Mouse (Mus musculus) hindbrain, embryonic 13.5 days (tissue): Measurements from ENCODE around the gene Gfod1. TPM values are rescaled to one million over a fixed set of nuclear protein-coding genes. Genes with fewer than 3 reads are reported as not detected.

Experiments used
- ATAC-seq: fragments of 200-750 bp; cut with Nextera tagmentation; 2 replicates; pipeline ENCODE4 v1.8.0; 2017; ENCODE audit warnings: moderate TSS enrichment; ENCODE audit not compliant: low FRiP score
- H3K27ac ChIP-seq: fragments of 300-500 bp; sonication (generic); 2 replicates; pipeline ENCODE4 v1.5.1; 2015; ENCODE audit warnings: inconsistent platforms, mild to moderate bottlenecking, moderate library complexity
- H3K27me3 ChIP-seq: fragments of 300-500 bp; sonication (generic); 2 replicates; pipeline ENCODE4 v1.6.1; 2015; ENCODE audit warnings: mild to moderate bottlenecking, inconsistent platforms
- H3K36me3 ChIP-seq: fragments of 300-500 bp; sonication (generic); 2 replicates; pipeline ENCODE4 v1.6.1; 2015; ENCODE audit warnings: mild to moderate bottlenecking, inconsistent platforms
- H3K4me1 ChIP-seq: fragments of 300-500 bp; sonication (generic); replicated peaks from 2 replicates; pipeline ENCODE4 v1.6.1; 2015; ENCODE audit warnings: inconsistent platforms
- H3K4me2 ChIP-seq: fragments of 300-500 bp; sonication (generic); 2 replicates; pipeline ENCODE4 v1.6.1; 2015; ENCODE audit warnings: inconsistent platforms, mild to moderate bottlenecking, moderate library complexity
- H3K4me3 ChIP-seq: fragments of 300-500 bp; sonication (generic); 2 replicates; pipeline ENCODE4 v1.5.1; 2015; ENCODE audit warnings: mild to moderate bottlenecking, inconsistent platforms
- H3K9ac ChIP-seq: fragments of 300-500 bp; sonication (generic); 2 replicates; pipeline ENCODE4 v1.6.1; 2015; ENCODE audit warnings: mild to moderate bottlenecking, inconsistent platforms
- H3K9me3 ChIP-seq: fragments of 300-500 bp; sonication (generic); 2 replicates; pipeline ENCODE4 v1.6.1; 2016; ENCODE audit warnings: inconsistent platforms
- WGBS: fragments of 180-500 bp; shearing (Covaris S2); methylation state at CpG from one replicate; pipeline ENCODE4 v1.1.7; 2015; 5-methylcytosine and 5-hydroxymethylcytosine counted together
- polyA plus RNA-seq: library from polyadenylated mRNA; unstranded; fragments of >200 nt; fragmentation: Nextera tagmentation; extraction: Ambion mirVana; gene quantifications from 2 replicates; pipeline ENCODE4 v1.2.1, GENCODE M21; 2015

Gfod1 gene
- polyA plus RNA-seq, 1 experiment from 2014 or later, result 2.2 TPM

DNA sequence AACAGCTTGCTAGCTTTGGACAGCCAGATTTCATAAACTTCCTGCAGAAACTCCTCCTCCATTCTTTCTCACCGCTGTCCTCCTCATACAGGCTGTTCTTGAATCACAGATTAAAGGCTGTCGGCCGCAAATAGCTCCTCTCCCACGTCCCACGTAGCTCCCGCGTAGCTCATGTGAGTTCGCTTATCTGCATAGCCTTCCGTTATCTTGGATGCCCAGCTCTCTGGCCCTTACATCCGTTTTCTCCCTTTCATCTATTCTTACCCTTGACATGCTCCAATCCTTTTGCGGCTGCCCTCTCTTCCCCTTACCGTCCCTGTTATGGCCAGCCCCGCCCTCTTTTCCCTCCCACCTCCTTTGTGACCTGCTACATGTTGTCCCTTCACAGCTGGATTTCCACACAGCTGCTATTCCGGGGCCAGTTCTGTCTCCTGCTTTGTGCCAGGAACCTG, 112.2 kb downstream of the Gfod1 start:
- no peak for ATAC-seq
- no peaks in the 10 kb centered on the region for H3K36me3 ChIP-seq
- H3K9me3 ChIP-seq, result no peaks in the 10 kb centered on the region
- 0 out of 2 replicates have a peak overlapping the region, but pooled peaks have one; percentile 19 for H3K9ac ChIP-seq
- H3K4me1 ChIP-seq, result peaks cover 6% of the 10 kb centered on the region
- no peak overlapping the region for H3K4me3 ChIP-seq
- WGBS, result 12% methylated on average over 14 of the region's 14 CpGs
- 0 out of 2 replicates have a peak, but pooled peaks cover 4% of the 10 kb centered on the region for H3K27me3 ChIP-seq
- peak overlapping the region; percentile 37 for H3K4me2 ChIP-seq
- no peak overlapping the region for H3K27ac ChIP-seq

DNA sequence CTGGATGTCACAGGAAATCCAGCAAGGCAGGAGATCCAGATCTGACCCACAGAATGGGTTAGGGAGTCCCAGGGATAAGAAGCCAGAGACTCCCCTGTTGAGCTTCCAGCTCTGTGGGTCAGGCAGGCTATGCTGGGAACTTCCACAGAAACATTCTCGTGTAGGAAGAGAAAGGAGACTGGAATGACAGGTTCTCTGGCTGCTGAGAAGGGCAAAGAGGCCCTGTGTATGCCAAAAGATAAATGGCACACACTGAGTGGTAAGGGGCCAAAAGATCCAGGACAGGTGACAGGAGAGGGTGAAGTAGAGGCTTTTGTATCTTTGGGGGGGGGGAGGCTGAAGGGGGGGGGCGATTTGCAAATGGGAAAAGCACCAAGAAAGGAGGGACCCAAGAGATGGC, 112.7 kb downstream of the Gfod1 start:
- Histone ChIP-seq H3K27ac (no peak overlapping the region), H3K4me1 (peaks cover 6% of the 10 kb centered on the region), H3K9me3 (no peaks in the 10 kb centered on the region), H3K36me3 (no peaks in the 10 kb centered on the region), H3K27me3 (0 out of 2 replicates have a peak, but pooled peaks cover 4% of the 10 kb centered on the region), H3K9ac (no peak overlapping the region), H3K4me2 (no peak overlapping the region), H3K4me3 (no peak overlapping the region)
- 17% methylated on average over 2 of the region's 2 CpGs for WGBS
- no peak for ATAC-seq

DNA sequence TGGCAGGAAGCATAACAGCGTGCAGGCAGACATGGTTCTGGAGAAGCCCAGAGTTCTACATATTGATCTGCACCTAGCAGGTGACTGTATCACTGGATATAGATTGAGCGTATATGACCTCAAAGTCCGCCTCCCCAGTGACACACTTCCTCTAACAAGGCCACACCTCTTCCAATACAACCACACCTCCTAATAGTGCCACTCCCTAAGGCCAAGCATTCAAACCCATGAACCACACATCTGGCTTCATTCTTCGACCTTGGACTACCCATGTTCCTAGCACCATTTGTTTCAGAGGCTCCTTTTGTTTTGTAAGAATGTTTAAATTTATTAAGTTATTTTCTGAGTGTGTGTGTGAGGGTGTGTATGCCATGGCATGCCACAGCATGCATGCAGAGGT, 116.2 kb downstream of the Gfod1 start:
- no peak for ATAC-seq
- H3K4me2 ChIP-seq, result no peak overlapping the region
- H3K36me3 ChIP-seq, result no peaks in the 10 kb centered on the region
- H3K9ac ChIP-seq, result no peak overlapping the region
- H3K4me1 ChIP-seq, result peaks cover 13% of the 10 kb centered on the region
- no peak overlapping the region for H3K27ac ChIP-seq
- no peaks in the 10 kb centered on the region for H3K9me3 ChIP-seq
- H3K27me3 ChIP-seq, result 0 out of 2 replicates have a peak, but pooled peaks cover 4% of the 10 kb centered on the region
- WGBS, result 96% methylated on average over 4 of the region's 4 CpGs
- H3K4me3 ChIP-seq, result no peak overlapping the region

DNA sequence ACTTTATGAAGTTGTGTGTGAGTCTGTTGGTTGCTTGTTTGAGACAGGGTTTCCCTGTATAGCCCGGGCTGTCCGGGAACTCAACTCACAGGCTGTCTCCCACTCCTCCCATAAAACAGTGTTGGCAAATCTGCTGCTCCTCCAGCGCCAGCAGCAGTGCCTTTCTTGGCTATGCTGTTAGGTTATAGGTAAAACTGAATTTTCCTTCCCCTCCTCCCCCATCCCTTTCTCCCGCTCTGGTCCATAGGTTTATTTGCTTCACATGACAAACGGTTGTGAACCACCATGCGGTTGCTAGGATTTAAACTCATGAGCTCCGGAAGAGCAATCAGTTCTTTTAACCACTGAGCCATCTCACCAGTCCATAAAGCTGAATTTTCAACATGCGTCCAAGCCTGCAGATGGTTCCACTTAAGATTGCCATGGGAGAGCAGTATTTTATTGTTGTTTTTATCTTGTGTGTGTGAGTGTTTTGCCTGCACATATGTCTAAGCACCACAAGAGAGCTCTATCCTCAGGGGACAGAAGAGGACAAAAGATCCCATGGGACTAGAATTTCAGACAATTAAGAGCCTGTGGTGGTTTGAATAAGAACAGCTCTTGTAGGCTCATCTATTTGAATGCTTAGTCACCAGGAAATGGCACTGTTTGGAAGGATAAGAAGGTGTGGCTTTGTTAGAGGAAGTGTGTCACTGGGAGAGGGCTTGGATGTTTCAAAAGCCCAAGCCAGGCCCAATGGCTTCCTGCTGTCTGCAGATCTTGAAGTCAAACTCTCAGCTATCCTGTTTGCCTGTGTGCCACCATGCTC, 120.5 kb downstream of the Gfod1 start:
- 63% methylated on average over 8 of the region's 8 CpGs for WGBS
- H3K27me3 ChIP-seq, result 0 out of 2 replicates have a peak, but pooled peaks cover 4% of the 10 kb centered on the region
- no peak overlapping the region for H3K27ac ChIP-seq
- peak overlapping the region; percentile 49 for H3K4me2 ChIP-seq
- H3K9ac ChIP-seq, result no peak overlapping the region
- H3K36me3 ChIP-seq, result no peaks in the 10 kb centered on the region
- ATAC-seq, result 0 out of 2 replicates have a peak, but pooled peaks have one; percentile 37
- H3K9me3 ChIP-seq, result no peaks in the 10 kb centered on the region
- peaks cover 14% of the 10 kb centered on the region; the same call in 1 of the 2 replicates for H3K4me1 ChIP-seq
- peak overlapping the region; percentile 23 for H3K4me3 ChIP-seq

DNA sequence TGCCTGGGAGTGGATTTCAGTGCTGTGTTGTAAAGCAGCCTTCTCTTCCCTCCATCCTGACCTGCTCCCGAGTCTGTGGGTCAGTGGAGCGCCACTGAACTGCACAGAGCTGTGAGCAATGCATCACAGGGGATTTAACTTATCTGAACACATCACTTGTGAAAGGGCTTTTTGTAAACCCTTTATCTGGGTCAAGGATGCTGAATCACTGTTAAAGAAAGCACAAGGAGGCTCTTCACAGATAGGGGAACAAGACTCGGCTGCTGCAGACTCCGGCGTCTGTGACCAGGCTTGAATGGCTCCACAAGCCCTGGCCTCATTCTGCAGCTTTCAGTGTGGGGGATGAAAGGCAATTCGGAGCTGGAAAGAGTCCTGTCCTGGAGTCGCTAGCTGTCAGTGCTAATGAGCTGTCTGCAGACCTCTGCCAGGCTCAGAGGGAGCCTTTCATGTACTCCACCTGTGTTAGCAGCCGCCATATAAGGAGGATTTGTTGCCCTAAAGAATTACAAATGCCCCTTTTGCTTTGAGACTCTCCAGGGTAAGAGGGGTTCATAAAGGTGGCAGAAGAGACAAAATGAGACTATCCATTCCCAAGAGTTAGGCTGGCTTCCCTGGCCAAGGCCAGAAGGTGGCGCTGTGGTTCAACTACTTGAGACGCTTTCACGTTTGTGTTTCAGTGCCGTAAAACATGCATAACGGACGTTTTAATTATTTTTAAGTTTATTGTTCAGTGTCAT, 121.3 kb downstream of the Gfod1 start:
- no peaks in the 10 kb centered on the region for H3K36me3 ChIP-seq
- WGBS, result 19% methylated on average over 14 of the region's 14 CpGs
- H3K27me3 ChIP-seq, result 0 out of 2 replicates have a peak, but pooled peaks cover 4% of the 10 kb centered on the region
- peak overlapping the region; percentile 9; the same call in 1 of the 2 replicates for H3K27ac ChIP-seq
- H3K4me2 ChIP-seq, result peak overlapping the region; percentile 49
- H3K4me3 ChIP-seq, result peak overlapping the region; percentile 23
- peak; percentile 50; the same call in 1 of the 2 replicates for ATAC-seq
- H3K9ac ChIP-seq, result peak overlapping the region; percentile 31; the same call in 1 of the 2 replicates
- no peaks in the 10 kb centered on the region for H3K9me3 ChIP-seq
- H3K4me1 ChIP-seq, result peaks cover 14% of the 10 kb centered on the region; the same call in 1 of the 2 replicates

DNA sequence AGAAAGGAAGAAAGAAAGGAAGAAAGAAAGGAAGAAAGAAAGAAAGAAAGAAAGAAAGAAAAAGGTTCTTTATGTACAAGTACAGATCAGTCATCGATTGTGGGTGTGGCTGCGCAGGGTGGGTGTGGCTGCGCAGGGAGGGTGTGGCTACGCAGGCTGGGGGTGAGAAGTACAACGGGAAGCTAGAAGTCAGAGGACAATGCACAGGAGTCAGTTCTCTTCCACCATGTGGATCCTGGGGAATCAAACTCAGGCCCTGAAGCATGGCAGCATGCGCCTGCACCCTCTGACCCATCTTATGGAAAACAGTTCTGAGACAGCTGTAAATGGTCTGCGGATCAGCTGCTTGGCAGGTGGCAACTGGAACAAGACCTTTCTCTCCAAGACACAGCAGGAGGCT, 122.9 kb downstream of the Gfod1 start:
- 60% methylated on average over 7 of the region's 7 CpGs for WGBS
- Histone ChIP-seq H3K4me2 (no peak overlapping the region), H3K27ac (no peak overlapping the region), H3K9me3 (no peaks in the 10 kb centered on the region), H3K4me1 (peaks cover 14% of the 10 kb centered on the region; the same call in 1 of the 2 replicates), H3K36me3 (no peaks in the 10 kb centered on the region), H3K27me3 (0 out of 2 replicates have a peak, but pooled peaks cover 4% of the 10 kb centered on the region), H3K9ac (0 out of 2 replicates have a peak overlapping the region, but pooled peaks have one; percentile 24), H3K4me3 (no peak overlapping the region)
- no peak for ATAC-seq

DNA sequence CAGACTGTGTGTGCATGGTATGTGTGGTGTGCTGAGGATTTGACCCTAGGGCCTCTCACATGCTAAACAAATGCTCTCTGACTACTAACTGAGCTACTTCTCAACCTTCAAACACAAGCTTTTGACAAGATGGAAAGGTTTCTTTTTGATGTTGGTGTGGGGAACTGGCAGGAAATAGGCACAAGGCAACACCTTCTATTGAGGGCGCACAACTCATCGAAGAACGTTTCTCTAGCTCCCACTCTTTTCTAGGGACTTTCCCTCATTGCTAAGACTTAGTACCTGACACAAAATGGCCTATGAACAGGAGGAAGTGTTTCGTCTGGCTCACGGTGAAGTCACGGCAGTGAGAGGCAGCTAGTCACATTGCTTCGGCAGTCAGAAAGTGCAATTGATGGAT, 126.7 kb downstream of the Gfod1 start:
- no peak overlapping the region for H3K27ac ChIP-seq
- H3K27me3 ChIP-seq, result 0 out of 2 replicates have a peak, but pooled peaks cover 4% of the 10 kb centered on the region
- H3K4me1 ChIP-seq, result peaks cover 4% of the 10 kb centered on the region
- H3K36me3 ChIP-seq, result no peaks in the 10 kb centered on the region
- no peak overlapping the region for H3K9ac ChIP-seq
- 96% methylated on average over 7 of the region's 7 CpGs for WGBS
- H3K4me2 ChIP-seq, result no peak overlapping the region
- no peak overlapping the region for H3K4me3 ChIP-seq
- no peaks in the 10 kb centered on the region for H3K9me3 ChIP-seq
- no peak for ATAC-seq

DNA sequence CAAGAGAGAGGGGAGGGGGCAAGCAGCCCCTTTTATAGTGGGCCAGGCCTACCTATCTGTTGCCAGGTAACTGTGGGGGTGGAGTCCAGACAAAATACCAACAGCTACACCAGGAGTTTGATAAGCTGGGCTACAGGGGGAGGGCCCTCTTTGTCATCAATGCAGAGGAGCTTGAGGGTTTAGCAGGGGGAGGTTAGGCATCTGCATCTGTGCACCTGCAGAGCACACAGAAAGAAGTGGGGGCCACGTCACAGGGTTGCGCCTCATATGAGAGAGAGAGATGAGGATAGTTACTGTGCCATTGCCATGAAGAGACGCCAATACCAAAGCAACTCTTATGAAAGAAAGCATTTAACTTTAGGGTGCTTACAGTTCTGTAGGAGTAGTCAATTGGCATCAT, 127.3 kb downstream of the Gfod1 start:
- WGBS, result 97% methylated on average over 3 of the region's 3 CpGs
- ATAC-seq, result no peak

DNA sequence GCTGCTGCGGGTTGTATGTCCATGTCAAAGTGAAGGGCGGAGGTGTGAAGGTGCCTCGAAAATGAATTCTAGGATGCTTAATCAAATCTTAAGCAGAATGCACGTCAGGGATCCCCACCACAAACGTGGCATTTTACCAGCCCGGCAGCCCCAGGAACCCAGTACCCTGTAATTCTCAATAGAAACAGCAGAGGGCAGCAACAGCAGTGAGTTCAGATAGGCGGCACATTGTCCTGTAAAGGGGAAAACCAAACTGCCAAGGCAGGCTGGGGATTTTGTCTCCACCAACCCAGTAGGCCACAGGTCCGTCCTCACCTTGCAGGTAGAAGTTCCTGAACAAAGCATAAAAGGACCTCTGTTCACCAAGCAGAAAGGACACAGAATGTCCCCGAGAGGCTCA, 130.7 kb downstream of the Gfod1 start:
- no peaks in the 10 kb centered on the region for H3K27me3 ChIP-seq
- no peaks in the 10 kb centered on the region for H3K9me3 ChIP-seq
- H3K4me2 ChIP-seq, result no peak overlapping the region
- H3K4me3 ChIP-seq, result no peak overlapping the region
- H3K9ac ChIP-seq, result no peak overlapping the region
- H3K27ac ChIP-seq, result no peak overlapping the region
- WGBS, result 21% methylated on average over 9 of the region's 9 CpGs
- peaks cover 3% of the 10 kb centered on the region; the same call in 1 of the 2 replicates for H3K36me3 ChIP-seq
- peaks cover 12% of the 10 kb centered on the region for H3K4me1 ChIP-seq
- ATAC-seq, result no peak

More for the DNA sequence above, 127.3 kb downstream of the Gfod1 start:
- Histone ChIP-seq H3K27ac (no peak overlapping the region), H3K4me2 (no peak overlapping the region), H3K9me3 (no peaks in the 10 kb centered on the region), H3K27me3 (no peaks in the 10 kb centered on the region), H3K9ac (no peak overlapping the region), H3K4me3 (no peak overlapping the region), H3K4me1 (peaks cover 8% of the 10 kb centered on the region), H3K36me3 (no peaks in the 10 kb centered on the region)

DNA sequence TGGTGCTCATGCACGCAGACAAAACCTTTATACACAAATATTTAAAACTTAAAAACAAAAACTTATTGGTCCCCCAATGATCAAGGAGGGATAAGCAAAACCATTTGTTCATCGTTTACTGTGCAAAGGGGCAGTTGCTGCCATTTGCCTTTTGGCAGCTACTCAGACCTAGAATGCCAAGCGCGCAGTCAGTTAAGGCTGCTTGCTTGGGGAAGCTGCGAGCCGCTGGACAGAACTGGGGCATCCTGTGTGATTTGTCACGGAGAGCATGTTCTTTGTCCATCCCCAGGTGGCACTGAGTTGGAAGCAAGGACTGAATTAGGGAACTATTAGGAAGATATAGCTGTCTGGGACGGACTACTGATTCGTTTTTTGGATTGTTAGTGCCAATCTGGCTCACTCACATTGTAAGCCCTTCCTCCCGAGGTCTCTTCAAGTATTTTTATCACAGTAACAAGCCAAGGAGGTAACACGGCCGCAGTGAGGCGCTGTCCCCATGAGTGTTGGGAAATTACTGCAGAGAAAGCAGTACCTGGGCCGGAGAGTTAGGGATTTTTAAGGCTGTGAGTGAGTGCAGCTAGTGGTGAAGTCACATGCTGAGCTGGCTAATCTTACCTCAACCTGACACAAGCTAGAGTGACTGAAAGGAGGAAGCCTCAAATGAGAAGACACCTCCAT, 131.8 kb downstream of the Gfod1 start:
- Histone ChIP-seq H3K4me1 (peaks cover 12% of the 10 kb centered on the region), H3K4me3 (peak overlapping the region; percentile 65), H3K27ac (peak overlapping the region; percentile 84), H3K4me2 (peak overlapping the region; percentile 61), H3K9ac (peak overlapping the region; percentile 86), H3K27me3 (no peaks in the 10 kb centered on the region), H3K9me3 (no peaks in the 10 kb centered on the region), H3K36me3 (peaks cover 3% of the 10 kb centered on the region; the same call in 1 of the 2 replicates)
- ATAC-seq, result no peak
- 32% methylated on average over 14 of the region's 14 CpGs for WGBS

DNA sequence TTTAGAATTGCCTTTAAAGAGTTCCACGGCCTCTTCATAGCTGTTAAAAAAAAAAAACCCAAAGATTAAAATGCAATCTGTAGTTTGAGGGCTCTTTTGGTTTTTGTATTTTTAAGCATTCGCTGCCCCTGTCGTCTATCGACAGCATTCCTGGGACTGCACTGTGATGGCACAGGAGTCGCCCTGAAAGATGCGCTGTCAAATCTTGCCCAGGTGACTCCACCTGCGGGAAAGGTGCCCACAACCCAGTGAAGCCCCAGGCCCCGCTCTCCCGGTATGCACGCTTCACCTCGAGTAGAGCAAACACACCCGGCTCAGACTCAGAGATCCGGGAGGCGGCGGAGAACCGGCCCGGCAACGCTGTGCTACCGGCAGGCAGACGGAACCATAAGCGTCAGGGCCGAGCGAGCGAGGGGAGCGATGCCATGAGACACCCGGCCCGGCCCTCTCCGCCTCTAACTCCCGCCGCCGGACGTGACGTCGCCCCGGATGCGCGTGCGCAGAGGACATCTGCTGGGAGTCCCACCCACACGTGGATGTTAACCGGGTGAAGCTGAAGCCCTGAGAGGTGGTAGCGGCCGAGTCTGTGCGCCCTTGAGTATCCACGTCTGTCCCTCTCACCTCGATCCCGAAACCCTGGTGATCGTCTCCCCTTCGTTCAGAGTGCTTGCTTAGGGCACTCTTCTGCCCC, 132.8 kb downstream of the Gfod1 start, which contains the start of gene Tbc1d7:
Gene Tbc1d7, minus strand, starts transcription at position 482 of the 691 bp plus-strand sequence.
- H3K27ac ChIP-seq, result peak within 1 kb of the TSS; percentile 90
- peak within 1 kb of the TSS; percentile 86 for H3K9ac ChIP-seq
- peak within 1 kb of the TSS; percentile 65 for H3K4me3 ChIP-seq
- H3K4me2 ChIP-seq, result peak within 1 kb of the TSS; percentile 61
- H3K9me3 ChIP-seq, result no peaks in the 10 kb centered on the region
- peaks cover 12% of the 10 kb centered on the region for H3K4me1 ChIP-seq
- H3K36me3 ChIP-seq, result peaks cover 9% of the 10 kb centered on the region
- WGBS, result under 1% methylated on average over 48 of the region's 48 CpGs
- peak; percentile 96 for ATAC-seq
- H3K27me3 ChIP-seq, result no peaks in the 10 kb centered on the region
